Mouse (Mus musculus) CH12.LX (cell line): ENCODE measurements at regions not wholly inside any gene's neighbourhood (a gene's known extent, or its start where the extent isn't known, plus 50 kb on each side); places are given as distances from the start of the nearest gene placed in this dataset.

Experiments used
- DNase-seq: peaks from one replicate; pipeline ENCODE4 v3.0.0-alpha.2; 2013; ENCODE audit errors: extremely low read depth
- H3K27ac ChIP-seq: 2 replicates; pipeline ENCODE4 v1.5.1; 2012; ENCODE audit warnings: low read depth, mild to moderate bottlenecking, control low read depth, moderate library complexity; ENCODE audit not compliant: insufficient read depth
- H3K27me3 ChIP-seq: replicated peaks from 2 replicates; pipeline ENCODE3; 2012; ENCODE audit warnings: inconsistent platforms
- H3K36me3 ChIP-seq, 2 experiments: replicated peaks in 1 of 2; 2 replicates each; pipeline versions ENCODE3 to v1.6.1; 2012; ENCODE audit warnings: inconsistent platforms in 1 of 2, low read length in 1 of 2, mild to moderate bottlenecking in 1 of 2, mixed read lengths in 1 of 2, moderate library complexity in 1 of 2; ENCODE audit not compliant: control insufficient read depth in 1 of 2, insufficient read depth in 1 of 2
- H3K4me1 ChIP-seq, 2 experiments: 2 replicates each; pipeline ENCODE4 v1.6.1; 2012; ENCODE audit warnings: inconsistent platforms in 1 of 2, moderate library complexity in 1 of 2; ENCODE audit not compliant: insufficient read depth in 2 of 2, control insufficient read depth in 1 of 2
- H3K4me2 ChIP-seq: 2 replicates; pipeline ENCODE4 v1.6.1; 2012; ENCODE audit warnings: low read depth, mild to moderate bottlenecking, control low read depth; ENCODE audit not compliant: poor library complexity, insufficient read depth, severe bottlenecking
- H3K4me3 ChIP-seq, 3 experiments: fragments of 150-350 bp in 1 of 3; sonication (generic) in 1 of 3; replicated peaks in 1 of 3; 2 replicates each; pipeline versions ENCODE3 to v1.5.1; 2011 to 2012; ENCODE audit warnings: low read depth in 2 of 3, low read length in 2 of 3, mild to moderate bottlenecking in 2 of 3, moderate library complexity in 2 of 3, control low read depth in 1 of 3, improper control_type of control experiment in 1 of 3, inconsistent platforms in 1 of 3, mixed read lengths in 1 of 3; ENCODE audit not compliant: poor library complexity in 1 of 3
- H3K79me2 ChIP-seq: replicated peaks from 2 replicates; pipeline ENCODE4 v1.6.1; 2012; ENCODE audit warnings: mild to moderate bottlenecking, moderate library complexity; ENCODE audit not compliant: control insufficient read depth, poor library complexity, insufficient read depth, severe bottlenecking; ENCODE audit errors: extremely low read depth
- H3K9ac ChIP-seq: 2 replicates; pipeline ENCODE4 v1.6.1; 2012; ENCODE audit warnings: low read depth, mild to moderate bottlenecking, control low read depth, moderate library complexity; ENCODE audit not compliant: insufficient read depth
- H3K9me3 ChIP-seq: replicated peaks from 2 replicates; pipeline ENCODE3; 2012; ENCODE audit warnings: low read length, inconsistent platforms, mixed read lengths
- BHLHE40 ChIP-seq: IDR thresholded peaks from 2 replicates; pipeline ENCODE4 v1.6.1; 2011; ENCODE audit warnings: mild to moderate bottlenecking, low read depth, low read length, improper control_type of control experiment
- ELF1 ChIP-seq: IDR thresholded peaks from 2 replicates; pipeline ENCODE4 v1.6.1; 2014; ENCODE audit warnings: low read depth, mild to moderate bottlenecking, inconsistent platforms, low read length, improper control_type of control experiment
- ETS1 ChIP-seq: conservative IDR thresholded peaks from 2 replicates; pipeline ENCODE4 v1.6.1; 2012; ENCODE audit warnings: low read depth, mild to moderate bottlenecking, inconsistent platforms, low read length, improper control_type of control experiment, moderate library complexity
- GABPA ChIP-seq: IDR thresholded peaks from 2 replicates; pipeline ENCODE4 v1.6.1; 2012; ENCODE audit warnings: low read depth, low read length, improper control_type of control experiment, inconsistent platforms; ENCODE audit not compliant: insufficient replicate concordance
- HCFC1 ChIP-seq: IDR thresholded peaks from 2 replicates; pipeline ENCODE4 v1.6.1; 2012; ENCODE audit warnings: low read depth, mild to moderate bottlenecking, inconsistent platforms, low read length, improper control_type of control experiment
- JUND ChIP-seq: conservative IDR thresholded peaks from 2 replicates; pipeline ENCODE4 v1.6.1; 2011; ENCODE audit warnings: low read depth, low read length, improper control_type of control experiment
- KAT2A ChIP-seq: IDR thresholded peaks from 2 replicates; pipeline ENCODE4 v1.6.1; 2012; ENCODE audit warnings: low read length, improper control_type of control experiment, inconsistent platforms; ENCODE audit not compliant: insufficient replicate concordance
- MAFK ChIP-seq: IDR thresholded peaks from 2 replicates; pipeline ENCODE4 v1.6.1; 2011; ENCODE audit warnings: low read length, improper control_type of control experiment; ENCODE audit not compliant: insufficient replicate concordance
- MAZ ChIP-seq: IDR thresholded peaks from 2 replicates; pipeline ENCODE4 v1.6.1; 2012; ENCODE audit warnings: low read depth, mild to moderate bottlenecking, inconsistent platforms, low read length, improper control_type of control experiment, moderate library complexity
- MEF2A ChIP-seq: IDR thresholded peaks from 2 replicates; pipeline ENCODE4 v1.6.1; 2014; ENCODE audit warnings: low read depth, mild to moderate bottlenecking, inconsistent platforms, low read length, improper control_type of control experiment, borderline replicate concordance
- MXI1 ChIP-seq: IDR thresholded peaks from 2 replicates; pipeline ENCODE4 v1.6.1; 2011; ENCODE audit warnings: mild to moderate bottlenecking, low read depth, low read length, improper control_type of control experiment
- NELFE ChIP-seq: IDR thresholded peaks from 2 replicates; pipeline ENCODE4 v1.6.1; 2011; ENCODE audit warnings: low read depth, low read length, improper control_type of control experiment
- PAX5 ChIP-seq: IDR thresholded peaks from 2 replicates; pipeline ENCODE4 v1.6.1; 2012; ENCODE audit warnings: low read length, inconsistent platforms, mixed read lengths
- POLR2A ChIP-seq: IDR thresholded peaks from 2 replicates; pipeline ENCODE4 v1.6.1; 2011; ENCODE audit warnings: low read depth, mild to moderate bottlenecking, improper control_type of control experiment, low read length
- RCOR1 ChIP-seq: conservative IDR thresholded peaks from 2 replicates; pipeline ENCODE4 v1.6.1; 2012; ENCODE audit warnings: low read depth, mild to moderate bottlenecking, inconsistent platforms, low read length, improper control_type of control experiment
- SMC3 ChIP-seq: IDR thresholded peaks from 2 replicates; pipeline ENCODE4 v1.6.1; 2011; ENCODE audit warnings: low read depth, low read length, improper control_type of control experiment
- TBP ChIP-seq: conservative IDR thresholded peaks from 2 replicates; pipeline ENCODE4 v1.6.1; 2011; ENCODE audit warnings: low read depth, low read length, improper control_type of control experiment
- TCF12 ChIP-seq: IDR thresholded peaks from 2 replicates; pipeline ENCODE4 v1.6.1; 2014; ENCODE audit warnings: low read depth, mild to moderate bottlenecking, inconsistent platforms, low read length, improper control_type of control experiment
- USF2 ChIP-seq: conservative IDR thresholded peaks from 2 replicates; pipeline ENCODE4 v1.6.1; 2011; ENCODE audit warnings: low read depth, low read length, improper control_type of control experiment
- ZC3H11A ChIP-seq: IDR thresholded peaks from 2 replicates; pipeline ENCODE4 v1.6.1; 2012; ENCODE audit warnings: low read depth, mild to moderate bottlenecking, inconsistent platforms, low read length, improper control_type of control experiment
- ZKSCAN1 ChIP-seq: IDR thresholded peaks from 2 replicates; pipeline ENCODE4 v1.6.1; 2012; ENCODE audit warnings: low read depth, inconsistent platforms, low read length, improper control_type of control experiment, borderline replicate concordance
- ZMIZ1 ChIP-seq: IDR thresholded peaks from 2 replicates; pipeline ENCODE4 v1.6.1; 2012; ENCODE audit warnings: low read depth, mild to moderate bottlenecking, inconsistent platforms, low read length, improper control_type of control experiment
- dilution Hi-C: fragments of 300-500 bp; cut with MboI; formaldehyde crosslinking; loops from 2 replicates; pipeline ENCODE4 v1.14.3; 2020; ENCODE audit warnings: low sequenced_read_pairs; ENCODE audit not compliant: extremely low pct_unique_long_range_greater_than_20kb, extremely low pct_ligation_motif_present
- in situ Hi-C: fragments of 300-500 bp; cut with MboI; formaldehyde crosslinking; loops from 3 replicates; pipeline ENCODE4 v1.14.3; 2019; ENCODE audit warnings: low sequenced_read_pairs, low pct_ligation_motif_present, low pct_unique_long_range_greater_than_20kb, mixed read lengths

DNA sequence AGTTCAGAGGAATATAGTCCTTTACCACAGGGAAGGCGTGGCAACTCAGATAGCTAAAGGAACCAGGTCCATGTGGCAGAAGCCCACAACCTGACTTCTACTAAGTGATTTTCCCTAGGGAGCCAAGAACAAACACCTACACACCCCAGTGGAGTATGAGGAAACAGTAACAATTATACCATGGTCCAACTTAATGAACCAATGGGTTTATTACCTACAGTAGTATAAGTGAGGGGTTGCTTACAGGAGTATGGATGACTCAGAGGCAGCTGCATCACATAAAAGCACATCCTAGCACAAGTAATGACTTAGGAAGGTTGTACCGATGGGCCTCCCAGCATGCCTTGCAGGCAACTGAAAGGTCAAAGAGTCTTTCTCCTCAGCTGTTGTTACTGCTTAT, 98.7 kb upstream of the Cul1 start:
- no peak overlapping the region for H3K4me2 ChIP-seq
- H3K27ac ChIP-seq: no peak overlapping the region
- in situ Hi-C loops: no loop called here
- TF ChIP-seq PAX5 (no peak), ZKSCAN1 (no peak), KAT2A (no peak)
- TF ChIP-seq, all 38 proteins: peak for 0
- Histone ChIP-seq H3K36me3 (no peaks in the 10 kb centered on the region), H3K79me2 (no peaks in the 10 kb centered on the region), H3K4me1 (peaks cover 0 to 5% of the 10 kb centered on the region in 2 experiments; a peak in 1 of 4 replicates), H3K4me3 (no peak overlapping the region), H3K27me3 (no peaks in the 10 kb centered on the region), H3K9ac (no peak overlapping the region), H3K9me3 (no peaks in the 10 kb centered on the region)
- DNase-seq: no peak
- dilution Hi-C loops: no loop called here

DNA sequence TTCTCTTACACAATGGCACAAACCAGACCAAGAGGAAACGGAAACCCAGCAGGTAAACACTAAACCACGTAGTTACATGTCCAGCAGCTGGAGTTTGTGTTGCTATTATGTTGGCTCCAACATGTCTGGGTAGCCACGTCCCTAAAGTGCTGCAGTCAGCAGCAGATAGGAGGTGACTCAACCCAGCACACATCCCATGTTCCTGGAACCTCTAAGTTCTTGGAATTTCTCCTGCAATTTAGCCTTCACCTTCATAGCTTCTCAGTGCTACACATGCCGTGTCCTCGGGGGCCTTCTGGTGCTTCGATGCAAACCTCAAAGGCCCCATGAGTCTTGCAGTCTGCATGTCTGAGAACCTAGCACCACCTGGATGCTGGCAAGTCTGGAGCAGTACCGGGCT, 97.7 kb upstream of the Cul1 start:
- TF ChIP-seq NELFE (no peak), USF2 (no peak), MEF2A (no peak), RCOR1 (no peak), JUND (no peak), ELF1 (no peak), HCFC1 (no peak), ETS1 (no peak)
- H3K4me2 ChIP-seq: no peak overlapping the region
- H3K9ac ChIP-seq: no peak overlapping the region
- H3K79me2 ChIP-seq: no peaks in the 10 kb centered on the region
- DNase-seq: no peak
- H3K36me3 ChIP-seq: no peaks in the 10 kb centered on the region
- no peak overlapping the region for H3K27ac ChIP-seq
- dilution Hi-C loops: no loop called here
- in situ Hi-C loops: no loop called here
- H3K9me3 ChIP-seq: no peaks in the 10 kb centered on the region
- no peaks in the 10 kb centered on the region for H3K27me3 ChIP-seq
- no peak overlapping the region for H3K4me3 ChIP-seq
- peaks cover 0 to 5% of the 10 kb centered on the region in 2 experiments; a peak in 1 of 4 replicates for H3K4me1 ChIP-seq

DNA sequence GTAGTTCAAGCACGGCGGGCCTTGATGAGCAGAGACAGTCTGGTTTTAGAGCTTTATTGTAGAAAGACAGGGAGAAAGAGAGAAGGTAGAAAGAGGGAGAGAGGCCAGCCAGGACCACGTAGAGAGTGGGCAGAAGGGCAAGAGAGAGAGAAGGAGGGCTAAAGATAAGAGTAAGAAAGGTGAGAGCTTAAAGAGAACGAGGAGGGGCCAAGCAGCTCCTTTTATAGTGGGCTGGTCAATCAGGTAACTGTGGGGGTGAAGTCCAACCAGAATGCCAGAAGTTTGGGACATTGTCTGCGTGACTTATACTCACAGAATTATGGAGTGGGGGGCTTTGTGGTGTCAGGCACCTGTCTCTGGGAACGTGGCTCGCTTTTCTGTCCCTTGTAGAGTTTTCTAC, 96.7 kb upstream of the Cul1 start:
- in situ Hi-C loops (no loop called here), dilution Hi-C loops (no loop called here)
- Histone ChIP-seq H3K4me2 (no peak overlapping the region), H3K27me3 (no peaks in the 10 kb centered on the region), H3K27ac (no peak overlapping the region), H3K36me3 (no peaks in the 10 kb centered on the region), H3K9me3 (no peaks in the 10 kb centered on the region), H3K4me1 (peaks cover 0 to 5% of the 10 kb centered on the region in 2 experiments; a peak in 1 of 4 replicates), H3K4me3 (no peak overlapping the region), H3K9ac (no peak overlapping the region), H3K79me2 (no peaks in the 10 kb centered on the region)
- no peak for DNase-seq
- TF ChIP-seq RCOR1 (no peak), TCF12 (no peak), MXI1 (no peak), HCFC1 (no peak), POLR2A (no peak), TBP (no peak), NELFE (no peak), SMC3 (no peak), ELF1 (no peak), GABPA (no peak), MAFK (no peak), ZMIZ1 (no peak), ZC3H11A (no peak), MAZ (no peak), BHLHE40 (no peak), ZKSCAN1 (no peak)
